Mouse (Mus musculus): ENCODE results near the gene Gm49361. TPM values are rescaled to one million over a fixed set of nuclear protein-coding genes. Genes with fewer than 3 reads are reported as not detected.
"Not testable (repeated sequence)": the region's sequence is repeated elsewhere in the genome, so short reads cannot be mapped to it uniquely, and the experiment has no call there.

Gm49361 gene
- polyA plus RNA-seq, 1 experiment from 2014 or later = not detected

DNA sequence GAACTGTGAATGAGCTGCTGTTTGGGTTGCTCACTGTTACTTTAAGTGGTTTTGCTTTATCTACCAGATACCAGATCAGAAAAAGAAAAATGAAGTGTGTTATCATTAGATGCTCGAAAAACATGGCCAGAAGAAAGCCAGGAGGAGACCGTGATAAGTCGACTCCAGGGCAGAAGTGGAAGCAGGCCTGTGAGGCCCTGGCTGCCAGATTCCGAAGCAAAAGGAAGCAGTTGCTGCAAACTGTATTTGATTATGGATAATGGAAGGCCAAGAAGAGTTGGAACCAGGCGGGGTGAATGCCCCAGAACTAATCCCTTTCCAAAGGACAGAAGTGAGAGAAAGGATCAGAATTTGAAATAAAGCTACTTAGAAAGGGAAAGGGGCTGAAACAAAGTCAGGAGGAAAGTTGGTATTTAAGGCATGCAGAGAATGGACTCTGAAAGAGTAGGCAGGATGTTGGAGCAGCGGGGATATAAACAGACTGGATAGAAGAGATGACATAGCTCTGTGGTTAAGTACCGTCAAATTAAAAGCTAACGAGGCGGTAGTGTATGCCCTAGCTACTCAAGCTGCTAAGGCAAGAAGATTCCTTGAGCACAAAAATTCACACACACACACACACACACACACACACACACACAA is 7.6 kb upstream of the Gm49361 start:
- WGBS = 13% methylated on average over 9 of the region's 9 CpGs
- Histone ChIP-seq H3K27ac (no peak overlapping the region), H3K4me3 (no peak overlapping the region), H3K36me3 (ENCODE audit: poor library complexity, severe bottlenecking) (no peaks in the 10 kb centered on the region), H3K9ac (no peak overlapping the region), H3K9me3 (replicated peaks) (no peaks in the 10 kb centered on the region), H3K4me1 (no peaks in the 10 kb centered on the region), H3K4me2 (no peak overlapping the region), H3K27me3 (no peaks in the 10 kb centered on the region)
- ATAC-seq = no peak

DNA sequence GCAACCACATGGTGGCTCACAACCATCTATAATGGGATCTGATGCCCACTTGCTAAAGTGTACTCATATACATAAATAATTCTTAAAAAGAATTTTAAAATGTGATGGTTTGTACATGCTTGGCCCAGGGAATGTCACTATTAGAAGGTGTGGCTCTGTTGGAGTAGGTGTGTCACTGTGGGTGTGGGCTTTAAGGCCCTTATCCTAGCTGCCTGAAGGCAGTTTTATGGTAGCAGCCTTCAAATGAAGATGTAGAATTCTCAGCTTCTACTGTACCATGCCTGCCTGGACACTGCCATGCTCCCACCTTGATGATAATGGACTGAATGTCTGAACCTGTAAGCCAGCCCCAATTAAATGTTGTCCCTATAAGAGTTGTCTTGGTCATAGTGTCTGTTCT is 5.1 kb upstream of the Gm49361 start:
- not testable (repeated sequence) for H3K4me1 ChIP-seq; H3K9ac ChIP-seq; H3K36me3 ChIP-seq (ENCODE audit: poor library complexity, severe bottlenecking); H3K4me2 ChIP-seq; ATAC-seq; H3K27ac ChIP-seq; H3K9me3 ChIP-seq (replicated peaks); H3K4me3 ChIP-seq; H3K27me3 ChIP-seq

DNA sequence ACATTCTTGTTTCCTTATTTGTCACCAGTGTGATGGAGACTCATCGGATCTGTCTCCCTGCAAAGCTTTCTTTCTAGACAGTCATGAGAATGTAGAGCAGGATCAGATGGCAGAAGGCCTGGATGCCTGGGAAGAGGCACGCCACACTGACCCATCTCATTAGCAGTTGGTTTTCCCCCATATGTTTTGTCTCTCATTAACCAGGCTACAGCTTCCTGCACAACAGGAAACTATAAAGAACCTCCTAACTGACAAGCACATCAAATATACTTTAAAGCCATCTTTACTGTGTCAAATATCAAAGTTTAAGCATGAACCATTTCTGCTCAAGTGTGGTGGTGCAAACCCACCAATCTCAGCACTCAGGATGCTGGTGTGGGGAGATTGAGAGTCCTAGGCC is 3.6 kb upstream of the Gm49361 start:
- Histone ChIP-seq H3K9me3 (replicated peaks) (no peaks in the 10 kb centered on the region), H3K4me3 (no peak overlapping the region), H3K36me3 (ENCODE audit: poor library complexity, severe bottlenecking) (no peaks in the 10 kb centered on the region), H3K9ac (no peak overlapping the region), H3K4me1 (peaks cover 9% of the 10 kb centered on the region), H3K4me2 (no peak overlapping the region), H3K27me3 (peaks cover 7% of the 10 kb centered on the region; the same call in 1 of the 2 replicates), H3K27ac (no peak overlapping the region)
- WGBS = 74% methylated on average over 2 of the region's 2 CpGs
- ATAC-seq = no peak

GRCm38 (mm10) chr14:57745291-57745969 is 473 bp downstream of the Gm49361 start:
- under 1% methylated on average over 63 of the region's 103 CpGs for WGBS

GRCm38 (mm10) chr14:57744547-57744946 is 1.4 kb downstream of the Gm49361 start:
- Histone ChIP-seq H3K27ac (no peak overlapping the region), H3K9ac (no peak overlapping the region), H3K27me3 (peaks cover 7% of the 10 kb centered on the region; the same call in 1 of the 2 replicates), H3K9me3 (replicated peaks) (no peaks in the 10 kb centered on the region), H3K4me2 (peak overlapping the region; percentile 93), H3K36me3 (ENCODE audit: poor library complexity, severe bottlenecking) (no peaks in the 10 kb centered on the region), H3K4me3 (peak overlapping the region; percentile 90), H3K4me1 (peaks cover 22% of the 10 kb centered on the region)
- ATAC-seq = no peak
- under 1% methylated on average over 8 of the region's 8 CpGs for WGBS

More at GRCm38 (mm10) chr14:57745291-57745969, 473 bp downstream of the Gm49361 start:
- Histone ChIP-seq H3K9ac (peak overlapping the region; percentile 86), H3K9me3 (replicated peaks) (no peaks in the 10 kb centered on the region), H3K36me3 (ENCODE audit: poor library complexity, severe bottlenecking) (no peaks in the 10 kb centered on the region), H3K4me3 (peak overlapping the region; percentile 90), H3K27me3 (peaks cover 7% of the 10 kb centered on the region; the same call in 1 of the 2 replicates), H3K4me2 (peak overlapping the region; percentile 93), H3K4me1 (peaks cover 22% of the 10 kb centered on the region), H3K27ac (peak overlapping the region; percentile 54)
- ATAC-seq = peak; percentile 70

DNA sequence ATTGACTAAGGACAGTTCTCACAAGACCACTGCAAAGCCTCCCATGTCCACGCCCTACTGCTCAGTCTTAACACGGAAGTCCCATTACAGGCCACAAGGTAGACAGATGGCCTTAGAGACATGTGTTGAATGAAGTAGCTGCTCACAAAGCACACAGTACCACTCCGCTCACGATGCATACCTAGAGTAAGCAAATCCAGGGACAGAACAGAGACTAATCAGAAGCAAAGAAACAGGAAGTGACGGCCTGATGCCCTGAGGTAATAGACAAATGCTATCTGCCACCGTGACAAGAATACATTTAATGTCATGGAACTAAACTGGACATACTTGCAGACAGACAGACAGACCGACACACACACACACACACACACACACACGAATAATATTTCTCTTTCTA is 5.3 kb downstream of the Gm49361 start:
- Histone ChIP-seq H3K27me3 (no peaks in the 10 kb centered on the region), H3K27ac (no peak overlapping the region), H3K4me1 (peaks cover 31% of the 10 kb centered on the region), H3K9ac (no peak overlapping the region), H3K4me2 (no peak overlapping the region), H3K4me3 (no peak overlapping the region), H3K9me3 (replicated peaks) (no peaks in the 10 kb centered on the region), H3K36me3 (ENCODE audit: poor library complexity, severe bottlenecking) (no peaks in the 10 kb centered on the region)
- 89% methylated on average over 8 of the region's 8 CpGs for WGBS
- ATAC-seq = no peak

DNA sequence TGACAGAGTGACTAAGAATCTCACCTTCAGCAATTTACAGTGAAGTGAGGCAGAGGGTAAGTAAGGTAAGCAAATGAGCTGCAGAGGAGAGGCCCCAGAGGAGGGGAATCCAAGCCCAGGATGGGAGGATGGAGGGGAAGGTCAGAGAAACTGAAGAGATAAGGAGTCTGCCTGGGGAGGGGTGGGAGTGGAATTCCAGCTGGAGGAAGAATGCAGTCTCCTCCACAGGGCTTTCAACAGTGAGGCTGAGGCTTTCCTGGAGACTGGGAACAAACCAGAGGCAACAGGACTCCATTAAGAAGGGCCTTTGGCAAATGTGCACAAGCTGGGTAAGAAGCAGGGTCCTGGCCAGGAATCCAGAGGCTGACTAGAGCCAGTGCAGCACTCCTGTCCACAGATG is 8.8 kb downstream of the Gm49361 start:
- no peak overlapping the region for H3K4me2 ChIP-seq
- H3K9me3 ChIP-seq (replicated peaks) = no peaks in the 10 kb centered on the region
- H3K9ac ChIP-seq = no peak overlapping the region
- no peak for ATAC-seq
- H3K4me1 ChIP-seq = peaks cover 26% of the 10 kb centered on the region
- H3K27ac ChIP-seq = no peak overlapping the region
- no peaks in the 10 kb centered on the region for H3K27me3 ChIP-seq
- H3K36me3 ChIP-seq (ENCODE audit: poor library complexity, severe bottlenecking) = no peaks in the 10 kb centered on the region
- H3K4me3 ChIP-seq = no peak overlapping the region

DNA sequence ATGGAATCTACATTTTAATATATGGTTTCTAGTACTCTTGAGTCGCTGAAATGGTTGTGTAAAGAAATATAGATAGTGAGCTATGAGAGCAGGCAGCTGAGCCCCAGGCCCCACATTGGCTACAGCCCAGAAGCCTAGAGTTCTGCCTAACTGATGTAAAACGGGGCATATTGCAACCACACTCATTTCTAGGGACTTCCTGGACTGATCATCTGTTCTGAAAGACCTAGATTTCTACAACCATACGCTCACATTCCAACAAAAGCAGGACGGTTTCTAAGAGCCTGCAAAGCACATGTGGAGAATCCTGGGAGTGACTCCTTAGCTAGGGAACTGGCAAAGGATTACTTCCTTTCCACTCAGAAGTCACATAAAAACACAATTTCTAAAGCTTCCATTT is 9.8 kb downstream of the Gm49361 start:
- WGBS = 74% methylated on average over 4 of the region's 4 CpGs
- Histone ChIP-seq H3K4me2 (no peak overlapping the region), H3K9ac (no peak overlapping the region), H3K4me3 (no peak overlapping the region), H3K27ac (no peak overlapping the region), H3K9me3 (replicated peaks) (no peaks in the 10 kb centered on the region), H3K36me3 (ENCODE audit: poor library complexity, severe bottlenecking) (no peaks in the 10 kb centered on the region), H3K4me1 (peaks cover 28% of the 10 kb centered on the region), H3K27me3 (no peaks in the 10 kb centered on the region)
- ATAC-seq = no peak

- Histone ChIP-seq H3K27me3 (no peaks in the 10 kb centered on the region), H3K9me3 (replicated peaks) (no peaks in the 10 kb centered on the region), H3K36me3 (ENCODE audit: poor library complexity, severe bottlenecking) (no peaks in the 10 kb centered on the region), H3K27ac (peak overlapping the region; percentile 63), H3K4me3 (no peak overlapping the region), H3K4me2 (no peak overlapping the region), H3K9ac (no peak overlapping the region), H3K4me1 (peaks cover 46% of the 10 kb centered on the region)
- peak; percentile 62 for ATAC-seq
- 43% methylated on average over 6 of the region's 6 CpGs for WGBS
Measured at GRCm38 (mm10) chr14:57732668-57733293, 13.1 kb downstream of the Gm49361 start.

DNA sequence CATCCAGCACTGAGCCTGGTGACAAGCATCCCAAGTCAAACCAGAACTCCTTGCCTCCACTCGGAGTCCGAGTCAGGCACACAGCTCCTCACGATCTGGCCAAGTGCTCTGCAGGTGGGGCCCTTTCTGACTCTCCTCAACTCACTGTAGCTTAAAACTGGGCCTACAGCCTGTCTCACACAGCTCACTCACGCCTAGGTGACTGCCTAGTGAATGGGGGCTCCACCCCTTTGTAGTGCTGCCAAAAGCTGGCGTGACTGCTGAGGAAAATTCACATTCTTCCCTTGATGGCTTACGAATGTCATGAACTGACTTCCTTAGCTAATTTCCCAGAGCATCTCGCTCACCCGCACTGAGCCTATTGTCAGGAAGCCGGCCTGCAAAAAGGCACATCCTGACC is 15.4 kb downstream of the Gm49361 start:
- no peak overlapping the region for H3K4me2 ChIP-seq
- peak overlapping the region; percentile 43 for H3K9ac ChIP-seq
- peak overlapping the region; percentile 57 for H3K27ac ChIP-seq
- H3K4me1 ChIP-seq = peaks cover 37% of the 10 kb centered on the region
- WGBS = 31% methylated on average over 9 of the region's 9 CpGs
- no peak overlapping the region for H3K4me3 ChIP-seq
- peaks cover 9% of the 10 kb centered on the region for H3K36me3 ChIP-seq (ENCODE audit: poor library complexity, severe bottlenecking)
- H3K27me3 ChIP-seq = no peaks in the 10 kb centered on the region
- peak; percentile 37; the same call in 1 of the 2 replicates for ATAC-seq
- 0 out of 2 replicates have a peak, but pooled peaks cover 8% of the 10 kb centered on the region for H3K9me3 ChIP-seq (replicated peaks)

DNA sequence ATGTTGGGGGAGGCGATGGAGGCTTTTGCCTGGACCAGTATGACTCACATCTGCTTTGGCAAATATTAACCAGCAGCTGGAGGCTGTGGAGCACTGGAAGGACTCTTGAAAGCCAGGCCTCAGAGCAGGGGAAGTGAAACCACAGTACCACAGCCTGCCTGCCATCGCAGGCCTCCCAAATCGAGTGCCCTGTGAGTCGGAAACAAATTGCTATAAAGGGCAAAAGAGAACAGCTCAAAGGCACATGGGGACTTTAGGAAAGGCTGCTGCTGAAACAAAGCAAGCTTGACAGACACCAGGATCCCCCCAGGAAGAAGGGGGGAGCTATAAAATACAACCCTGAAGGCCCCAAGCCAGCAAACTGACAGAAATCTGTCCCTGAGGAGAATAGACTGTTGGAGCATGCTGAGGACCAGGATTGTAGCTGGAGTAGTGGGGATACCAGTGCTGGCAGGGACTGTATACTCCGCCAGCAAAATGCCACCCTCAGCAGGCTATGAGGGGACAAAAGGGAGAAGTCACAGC is 15.9 kb downstream of the Gm49361 start:
- WGBS = 55% methylated on average over 5 of the region's 5 CpGs
- Histone ChIP-seq H3K4me2 (no peak overlapping the region), H3K4me3 (no peak overlapping the region), H3K4me1 (peaks cover 37% of the 10 kb centered on the region), H3K36me3 (ENCODE audit: poor library complexity, severe bottlenecking) (peaks cover 9% of the 10 kb centered on the region), H3K9ac (peak overlapping the region; percentile 21; the same call in 1 of the 2 replicates), H3K27me3 (no peaks in the 10 kb centered on the region), H3K27ac (peak overlapping the region; percentile 57), H3K9me3 (replicated peaks) (0 out of 2 replicates have a peak, but pooled peaks cover 8% of the 10 kb centered on the region)
- peak; percentile 34; the same call in 1 of the 2 replicates for ATAC-seq

DNA sequence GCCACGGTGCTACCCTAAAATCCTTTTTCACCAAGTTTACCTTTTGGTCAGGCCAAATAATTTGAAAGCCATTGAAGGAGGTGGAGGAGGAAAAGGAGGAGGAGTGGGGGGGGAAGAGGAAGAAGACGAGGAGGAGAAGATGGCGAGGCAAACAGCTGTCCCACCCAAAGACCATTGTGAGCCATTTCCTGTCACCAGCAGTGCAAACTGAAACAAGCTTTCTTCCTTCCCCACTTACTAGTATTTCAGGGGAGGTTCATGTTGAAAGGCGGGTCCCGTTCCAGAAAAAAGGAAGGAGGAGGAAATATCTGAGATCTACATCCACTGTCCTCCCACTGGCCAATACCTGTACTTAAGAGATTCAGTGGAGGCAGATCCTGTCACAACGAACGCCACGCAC is 16.5 kb downstream of the Gm49361 start:
- Histone ChIP-seq H3K36me3 (ENCODE audit: poor library complexity, severe bottlenecking) (peaks cover 9% of the 10 kb centered on the region), H3K4me1 (peaks cover 37% of the 10 kb centered on the region), H3K4me2 (no peak overlapping the region), H3K9me3 (replicated peaks) (0 out of 2 replicates have a peak, but pooled peaks cover 8% of the 10 kb centered on the region), H3K4me3 (no peak overlapping the region), H3K27me3 (no peaks in the 10 kb centered on the region), H3K27ac (no peak overlapping the region), H3K9ac (no peak overlapping the region; the same call in 1 of the 2 replicates)
- WGBS = 93% methylated on average over 8 of the region's 8 CpGs
- no peak for ATAC-seq

Measured in forebrain, embryonic 13.5 days (tissue).